Mouse (Mus musculus) midbrain, embryonic 14.5 days (tissue): ENCODE measurements at regions not wholly inside any gene's neighbourhood (a gene's known extent, or its start where the extent isn't known, plus 50 kb on each side); places are given as distances from the start of the nearest gene placed in this dataset.

ENCODE experiments used
- ATAC-seq: fragments of 200-750 bp; cut with Nextera tagmentation; 2 replicates; pipeline ENCODE4 v1.8.0; 2017; ENCODE audit warnings: moderate number of reproducible peaks, moderate library complexity; ENCODE audit not compliant: low FRiP score, low TSS enrichment
- DNase-seq: peaks from one replicate; pipeline ENCODE4 v3.0.0-alpha.2; 2015
- H3K27ac ChIP-seq: fragments of 300-500 bp; sonication (generic); replicated peaks from 2 replicates; pipeline ENCODE4 v1.5.1; 2014; ENCODE audit warnings: mild to moderate bottlenecking, low read depth, low read length, moderate library complexity
- H3K27me3 ChIP-seq: fragments of 300-500 bp; sonication (generic); 2 replicates; pipeline ENCODE4 v1.6.1; 2014; ENCODE audit warnings: low read length, control low read depth, mixed read lengths; ENCODE audit not compliant: control insufficient read depth, insufficient read depth
- H3K36me3 ChIP-seq: fragments of 300-500 bp; sonication (generic); 2 replicates; pipeline ENCODE4 v1.6.1; 2014; ENCODE audit warnings: low read length, control low read depth; ENCODE audit not compliant: control insufficient read depth, insufficient read depth
- H3K4me1 ChIP-seq: fragments of 300-500 bp; sonication (generic); 2 replicates; pipeline ENCODE4 v1.6.1; 2014; ENCODE audit warnings: mild to moderate bottlenecking, antibody characterized with exemption, low read length, control low read depth; ENCODE audit not compliant: control insufficient read depth, insufficient read depth
- H3K4me2 ChIP-seq: fragments of 300-500 bp; sonication (generic); 2 replicates; pipeline ENCODE4 v1.6.1; 2014; ENCODE audit warnings: mild to moderate bottlenecking, low read length, moderate library complexity
- H3K4me3 ChIP-seq: fragments of 300-500 bp; sonication (generic); replicated peaks from 2 replicates; pipeline ENCODE4 v1.5.1; 2014; ENCODE audit warnings: low read depth, low read length
- H3K9ac ChIP-seq: fragments of 300-500 bp; sonication (generic); replicated peaks from 2 replicates; pipeline ENCODE4 v1.6.1; 2014; ENCODE audit warnings: mild to moderate bottlenecking, low read length, moderate library complexity
- H3K9me3 ChIP-seq: fragments of 300-500 bp; sonication (generic); 2 replicates; pipeline ENCODE4 v1.6.1; 2016; ENCODE audit warnings: low read length, control low read depth, mixed read lengths; ENCODE audit not compliant: control insufficient read depth
- WGBS: fragments of 180-500 bp; shearing (Covaris S2); extraction: QIAGEN DNeasy Blood & Tissue Kit; methylation state at CpG from one replicate; pipeline ENCODE4 v1.1.7; 2014; 5-methylcytosine and 5-hydroxymethylcytosine counted together

DNA sequence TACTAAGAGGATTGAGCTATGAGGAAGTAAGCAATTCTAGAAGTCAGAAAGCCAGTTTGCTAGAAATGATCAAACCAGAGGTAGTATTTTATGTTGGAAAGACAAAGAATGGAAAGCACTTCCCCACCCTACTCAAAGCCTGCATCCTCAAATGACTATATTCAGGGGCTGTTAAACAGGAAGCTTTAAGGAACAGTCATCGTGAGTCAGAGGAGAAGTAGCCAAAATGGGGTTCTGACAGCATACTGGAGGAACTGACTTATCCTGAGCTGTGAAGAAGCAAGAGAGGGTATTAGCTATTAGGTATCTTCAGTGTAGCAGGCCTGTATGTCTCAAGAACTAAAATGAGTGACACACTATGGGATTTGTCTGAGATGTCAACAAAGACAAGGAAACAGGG is 106.3 kb upstream of the Fmo9 start:
- Histone ChIP-seq H3K27me3 (no peaks in the 10 kb centered on the region), H3K4me2 (no peak overlapping the region), H3K4me1 (no peaks in the 10 kb centered on the region), H3K27ac (no peak overlapping the region), H3K4me3 (no peak overlapping the region), H3K9ac (no peak overlapping the region), H3K9me3 (no peaks in the 10 kb centered on the region), H3K36me3 (no peaks in the 10 kb centered on the region)
- no peak for ATAC-seq
- WGBS = 88% methylated on average over 1 of the region's 1 CpGs
- DNase-seq = no peak

DNA sequence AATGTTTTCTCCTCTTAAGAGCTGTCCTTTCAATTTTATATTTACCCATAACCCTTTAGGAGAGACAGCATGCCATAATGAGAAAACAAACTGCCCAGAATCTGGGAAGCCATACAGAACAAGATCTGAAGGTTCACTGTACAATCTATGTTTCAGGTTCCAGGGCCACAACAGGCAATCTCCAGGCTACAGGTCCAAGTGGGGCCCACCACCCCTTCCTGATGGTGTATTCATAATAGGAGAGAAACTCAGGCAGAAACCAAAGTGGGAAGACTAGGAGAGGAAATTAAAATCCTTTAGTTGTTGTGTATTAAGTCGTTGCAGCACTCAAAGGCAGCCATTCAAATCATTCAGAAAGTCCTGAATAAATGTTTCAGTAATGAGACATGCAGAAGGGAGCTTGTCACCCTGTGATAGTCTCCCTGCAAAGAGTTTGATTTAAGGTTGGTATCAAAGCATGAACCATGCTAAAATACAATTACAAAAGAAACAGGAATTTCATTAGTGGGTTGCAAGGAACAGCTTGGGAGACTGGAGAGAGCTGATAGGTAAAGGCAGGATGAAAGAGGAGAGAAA is 107.3 kb upstream of the Fmo9 start:
- DNase-seq (peak; percentile 16), ATAC-seq (peak; percentile 50; the same call in 1 of the 2 replicates)
- Histone ChIP-seq H3K4me1 (no peaks in the 10 kb centered on the region), H3K27ac (no peak overlapping the region; the same call in 1 of the 2 replicates), H3K27me3 (no peaks in the 10 kb centered on the region), H3K36me3 (no peaks in the 10 kb centered on the region), H3K4me2 (no peak overlapping the region), H3K4me3 (no peak overlapping the region), H3K9me3 (no peaks in the 10 kb centered on the region), H3K9ac (no peak overlapping the region)
- 0% methylated on average over 1 of the region's 1 CpGs for WGBS

DNA sequence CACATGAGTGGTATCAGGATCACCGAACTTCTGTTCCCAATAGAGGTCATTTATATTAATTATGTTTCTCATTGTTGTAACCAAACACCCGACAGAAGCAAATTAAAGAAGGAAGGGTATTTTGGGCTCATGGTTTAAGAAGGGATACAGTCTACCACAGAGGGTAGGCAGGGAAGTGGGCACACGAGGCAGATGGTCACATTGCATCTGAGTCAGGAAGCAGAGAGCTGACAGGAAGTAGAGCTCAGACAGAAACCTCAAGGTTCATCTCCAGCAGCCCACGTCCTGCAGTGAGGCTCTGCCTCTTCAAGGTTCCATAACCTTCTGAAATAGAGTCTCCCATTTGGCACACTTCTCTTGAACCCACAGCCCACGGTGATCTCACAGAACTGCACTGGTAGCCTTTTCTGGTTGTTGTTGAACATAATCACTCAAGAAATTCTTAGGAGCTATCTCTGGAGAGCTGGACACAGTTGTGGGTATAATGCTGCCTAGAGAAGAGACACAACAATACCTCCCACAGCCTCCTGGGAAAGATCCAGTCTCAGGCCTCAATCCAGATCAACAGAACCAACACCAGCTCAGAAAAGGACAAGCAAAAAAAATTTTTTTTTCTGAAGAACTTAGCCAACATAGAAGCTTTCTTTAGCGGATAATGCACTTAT is 111.5 kb upstream of the Fmo9 start:
- H3K4me3 ChIP-seq = no peak overlapping the region

DNA sequence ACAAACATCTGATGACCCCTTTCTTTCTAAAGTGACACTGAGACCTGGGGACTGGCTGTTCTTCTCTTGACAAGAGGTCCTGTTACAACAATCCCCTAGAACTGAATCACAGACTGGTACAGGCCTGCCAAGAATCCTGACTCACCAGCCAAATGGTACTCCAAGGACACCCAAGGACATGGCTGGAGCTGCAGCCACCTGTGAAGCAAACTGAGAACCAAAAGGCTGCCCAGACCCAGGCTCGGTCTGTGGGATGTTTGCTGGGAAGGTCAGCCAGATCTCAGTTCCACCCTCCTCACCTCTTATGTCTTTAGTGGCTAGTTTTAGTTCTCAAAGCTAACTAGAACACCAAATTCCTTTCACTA is 112.1 kb upstream of the Fmo9 start:
- H3K27ac ChIP-seq = no peak overlapping the region
- 82% methylated on average over 1 of the region's 1 CpGs for WGBS
- DNase-seq = no peak
- no peaks in the 10 kb centered on the region for H3K36me3 ChIP-seq
- H3K9me3 ChIP-seq = no peaks in the 10 kb centered on the region
- H3K27me3 ChIP-seq = no peaks in the 10 kb centered on the region
- H3K4me3 ChIP-seq = no peak overlapping the region
- H3K9ac ChIP-seq = no peak overlapping the region
- no peak for ATAC-seq
- no peaks in the 10 kb centered on the region for H3K4me1 ChIP-seq
- no peak overlapping the region for H3K4me2 ChIP-seq

More for the DNA sequence above, 111.5 kb upstream of the Fmo9 start:
- ATAC-seq (no peak), DNase-seq (no peak)
- Histone ChIP-seq H3K27ac (no peak overlapping the region), H3K9me3 (no peaks in the 10 kb centered on the region), H3K4me2 (no peak overlapping the region), H3K4me1 (no peaks in the 10 kb centered on the region), H3K27me3 (no peaks in the 10 kb centered on the region), H3K9ac (no peak overlapping the region), H3K36me3 (no peaks in the 10 kb centered on the region)
- WGBS = 84% methylated on average over 6 of the region's 6 CpGs

DNA sequence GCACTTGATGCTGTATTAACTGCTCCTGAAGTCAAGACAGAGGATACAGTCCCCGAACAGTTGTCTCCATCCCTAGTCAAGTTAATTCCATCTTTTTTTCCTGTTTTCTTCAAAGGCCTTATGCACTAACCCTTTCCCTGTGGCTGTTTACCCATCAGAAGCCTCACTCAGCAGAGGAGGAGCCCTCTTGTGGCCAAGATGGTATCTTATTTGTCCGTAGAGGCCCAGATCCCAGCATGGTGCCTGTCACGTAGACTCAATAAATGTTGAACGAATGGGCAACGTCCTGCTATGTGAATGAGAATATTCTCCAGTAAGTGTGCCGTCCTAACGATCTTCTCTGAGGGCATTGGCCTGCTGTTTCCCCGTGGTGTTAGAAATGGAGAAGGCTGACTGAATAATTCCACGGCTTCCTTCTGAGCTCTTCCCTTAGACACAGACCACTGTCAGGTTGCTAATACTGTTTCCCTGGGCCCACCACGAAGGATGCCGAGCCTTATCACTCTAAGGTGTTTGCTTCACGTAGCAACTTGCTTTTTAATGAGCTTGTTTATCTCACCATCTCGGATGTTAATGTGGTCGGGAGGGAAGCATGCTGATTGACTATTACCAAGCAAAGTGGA is 113.1 kb upstream of the Fmo9 start:
- H3K36me3 ChIP-seq = no peaks in the 10 kb centered on the region
- H3K9me3 ChIP-seq = no peaks in the 10 kb centered on the region
- no peak overlapping the region for H3K27ac ChIP-seq
- H3K4me3 ChIP-seq = no peak overlapping the region
- H3K4me2 ChIP-seq = no peak overlapping the region
- ATAC-seq (no peak), DNase-seq (peak; percentile 75)
- no peaks in the 10 kb centered on the region for H3K4me1 ChIP-seq
- WGBS = 54% methylated on average over 14 of the region's 14 CpGs
- H3K27me3 ChIP-seq = no peaks in the 10 kb centered on the region
- no peak overlapping the region for H3K9ac ChIP-seq

DNA sequence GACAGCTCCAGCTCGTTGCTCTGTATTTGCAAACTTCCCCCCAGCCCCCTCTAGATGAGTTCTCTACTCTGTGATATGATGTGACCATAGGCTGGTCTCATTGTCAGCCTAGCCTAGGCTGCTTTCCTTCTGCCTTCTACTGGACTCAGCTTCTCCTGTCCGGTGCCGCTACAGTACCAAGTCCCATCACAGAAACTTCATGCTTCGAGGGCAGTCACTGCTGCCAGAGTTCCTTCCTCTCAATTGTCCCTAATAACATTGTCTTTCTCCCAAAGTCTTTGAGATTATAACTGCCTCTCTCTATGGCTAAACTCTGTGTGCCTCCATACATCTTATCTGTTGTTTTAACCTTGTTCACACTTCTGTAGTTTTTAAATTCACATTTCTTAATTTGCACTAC is 114.0 kb upstream of the Fmo9 start:
- no peak for ATAC-seq

DNA sequence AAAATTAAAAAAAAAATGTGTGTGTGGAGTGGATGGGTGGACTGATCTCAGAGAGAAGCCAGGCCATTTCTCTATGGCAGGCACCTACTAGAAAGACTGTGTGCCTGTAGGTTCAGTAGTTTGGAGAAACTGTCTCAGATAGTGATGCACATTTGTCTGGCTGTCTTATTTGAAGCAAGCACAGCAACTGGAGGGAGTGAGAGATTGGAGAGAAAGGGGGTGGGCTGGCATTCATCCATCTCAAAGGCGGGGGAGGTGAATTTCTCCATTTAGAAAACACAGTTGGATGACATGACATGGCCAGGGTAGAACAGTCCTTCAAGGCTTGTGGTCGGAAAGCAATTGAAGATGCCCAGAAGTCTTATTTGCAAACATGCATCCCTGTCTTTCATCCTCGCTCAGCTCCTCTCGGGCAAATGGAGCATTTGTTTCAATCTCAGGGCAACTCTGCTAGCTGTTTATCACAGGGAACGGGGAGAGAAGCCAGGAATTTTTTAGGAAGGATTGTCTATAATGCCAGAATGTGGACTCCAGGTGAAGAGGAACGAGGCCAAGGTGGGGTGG is 114.8 kb upstream of the Fmo9 start:
- Histone ChIP-seq H3K27me3 (no peaks in the 10 kb centered on the region), H3K9me3 (no peaks in the 10 kb centered on the region), H3K4me3 (no peak overlapping the region), H3K9ac (no peak overlapping the region), H3K4me1 (no peaks in the 10 kb centered on the region), H3K36me3 (no peaks in the 10 kb centered on the region), H3K27ac (no peak overlapping the region), H3K4me2 (no peak overlapping the region)
- DNase-seq = no peak
- no peak for ATAC-seq
- 72% methylated on average over 6 of the region's 6 CpGs for WGBS

More for the DNA sequence above, 114.0 kb upstream of the Fmo9 start:
- Histone ChIP-seq H3K4me3 (no peak overlapping the region), H3K9ac (no peak overlapping the region), H3K36me3 (no peaks in the 10 kb centered on the region), H3K27me3 (no peaks in the 10 kb centered on the region), H3K9me3 (no peaks in the 10 kb centered on the region), H3K4me1 (no peaks in the 10 kb centered on the region), H3K27ac (no peak overlapping the region), H3K4me2 (no peak overlapping the region)
- DNase-seq = no peak
- WGBS = 82% methylated on average over 4 of the region's 4 CpGs

DNA sequence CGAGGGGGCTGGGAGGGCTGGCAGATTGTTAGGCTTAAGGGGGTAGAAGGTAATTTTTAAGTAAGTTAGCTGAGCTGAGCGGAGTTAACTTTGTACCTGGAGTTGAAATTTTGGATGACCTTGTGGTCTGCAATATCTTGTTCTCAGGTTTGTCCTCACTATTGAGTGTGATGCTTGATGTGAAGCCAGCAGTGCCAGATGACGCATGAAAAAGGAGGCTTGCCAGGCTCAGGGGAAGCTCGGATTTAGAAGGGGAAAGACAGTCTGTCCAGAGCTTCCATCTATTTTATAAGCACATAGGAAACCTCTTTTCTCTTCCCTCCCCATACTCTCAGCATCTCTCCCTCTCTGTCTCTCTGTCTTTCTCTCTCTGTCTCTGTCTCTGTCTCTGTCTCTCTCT is 115.3 kb upstream of the Fmo9 start:
- H3K4me1 ChIP-seq = no peaks in the 10 kb centered on the region
- 82% methylated on average over 4 of the region's 4 CpGs for WGBS
- DNase-seq = no peak

More for the DNA sequence above, 115.3 kb upstream of the Fmo9 start:
- no peaks in the 10 kb centered on the region for H3K9me3 ChIP-seq
- H3K9ac ChIP-seq = no peak overlapping the region
- H3K4me3 ChIP-seq = no peak overlapping the region
- no peak overlapping the region for H3K27ac ChIP-seq
- H3K4me2 ChIP-seq = no peak overlapping the region
- no peaks in the 10 kb centered on the region for H3K36me3 ChIP-seq
- no peaks in the 10 kb centered on the region for H3K27me3 ChIP-seq
- no peak for ATAC-seq
